Mouse (Mus musculus): ENCODE results near the gene Cdh16. TPM values are rescaled to one million over a fixed set of nuclear protein-coding genes. Genes with fewer than 3 reads are reported as not detected.
A peak's percentile ranks its signal among the peaks of the same experiment; 100 is the strongest.
"Not testable (repeated sequence)": the region's sequence is repeated elsewhere in the genome, so short reads cannot be mapped to it uniquely, and the experiment has no call there.

Gene Cdh16
- 10 to 100 TPM in 1 of 2 experiments, 1 to 10 TPM in 1; 2.1 to 83.8 TPM for total RNA-seq (2021)
- long read RNA-seq, experiment 1, result 0 reads
- long read RNA-seq, experiment 2, transcript Cdh16-204 (18 exons, 2,874 nt), result major isoform, 46 of 102 reads
- long read RNA-seq, experiment 2, transcript Cdh16-201 (17 exons, 2,910 nt), result minor isoform, 5 of 102 reads
- long read RNA-seq, experiment 2, partial matches to known transcripts, result 37 of 102 reads
- long read RNA-seq, experiment 2, other reads (novel, unspliced or antisense), result 14 of 102 reads

DNA sequence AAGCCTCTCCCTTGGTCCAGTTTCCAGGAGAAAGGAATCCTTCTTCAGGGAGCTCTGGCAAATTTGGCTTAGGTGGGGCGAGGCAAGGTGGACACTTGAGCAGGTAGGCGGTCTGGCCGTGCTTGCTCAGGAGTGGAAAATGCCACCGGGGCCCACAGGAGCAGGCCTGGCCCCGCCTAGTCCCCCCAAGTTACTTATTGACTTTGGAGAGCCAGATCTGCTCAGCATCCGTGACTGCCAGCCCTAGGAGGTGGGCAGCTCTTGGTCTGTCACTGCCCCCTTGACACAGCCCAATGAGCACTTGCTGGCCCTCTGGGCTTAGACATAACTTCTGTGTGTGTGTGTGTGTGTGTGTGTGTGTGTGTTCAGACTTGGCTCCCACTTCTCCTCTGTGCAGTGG, at the start of gene Cdh16:
Cdh16 (minus strand) TSS at position 236 of the 400 bp plus-strand sequence.
- DNase-seq (ENCODE audit: low spot score in 2 of 2), result no peak

DNA sequence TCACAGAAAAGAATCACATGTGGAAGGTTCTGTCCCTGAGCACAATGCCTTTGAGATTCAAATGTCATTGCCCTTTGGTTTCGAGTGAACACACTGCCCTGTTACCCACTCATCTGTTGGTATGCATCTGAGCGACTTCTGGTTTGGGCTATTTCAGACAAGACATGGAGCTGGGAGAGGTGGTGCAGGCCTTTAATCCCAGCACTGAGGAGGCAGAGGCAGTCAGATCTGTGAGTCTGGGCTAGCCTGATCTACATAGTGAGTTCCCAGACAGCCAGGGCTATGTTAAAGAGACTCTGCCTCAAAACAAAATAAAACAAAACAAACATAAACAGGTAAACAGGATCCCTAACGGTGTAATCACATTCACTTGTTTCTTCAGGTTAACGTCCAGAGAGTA, 31.4 kb upstream of the Cdh16 start:
- DNase-seq (ENCODE audit: low spot score in 2 of 2), result no peak

DNA sequence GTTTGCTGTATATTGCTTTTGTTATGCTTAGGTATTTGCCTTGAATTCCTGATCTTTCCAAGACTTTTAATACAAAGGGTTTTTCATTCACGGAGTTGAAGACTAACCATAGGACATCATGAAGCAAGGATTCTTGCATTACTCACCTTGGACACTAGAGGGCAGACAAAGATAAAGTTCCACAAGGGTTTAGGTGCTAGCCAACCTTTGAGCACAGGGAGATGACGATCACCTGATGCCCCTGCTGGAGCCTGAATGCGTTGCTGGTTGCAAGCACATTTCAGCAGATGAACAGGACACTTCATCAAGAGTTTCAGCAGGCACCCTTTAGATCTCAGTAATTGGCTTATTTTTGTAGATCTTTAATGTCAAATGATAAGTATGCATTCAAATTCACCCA, 30.8 kb upstream of the Cdh16 start:
- DNase-seq (ENCODE audit: low spot score in 2 of 2), result no peak

DNA sequence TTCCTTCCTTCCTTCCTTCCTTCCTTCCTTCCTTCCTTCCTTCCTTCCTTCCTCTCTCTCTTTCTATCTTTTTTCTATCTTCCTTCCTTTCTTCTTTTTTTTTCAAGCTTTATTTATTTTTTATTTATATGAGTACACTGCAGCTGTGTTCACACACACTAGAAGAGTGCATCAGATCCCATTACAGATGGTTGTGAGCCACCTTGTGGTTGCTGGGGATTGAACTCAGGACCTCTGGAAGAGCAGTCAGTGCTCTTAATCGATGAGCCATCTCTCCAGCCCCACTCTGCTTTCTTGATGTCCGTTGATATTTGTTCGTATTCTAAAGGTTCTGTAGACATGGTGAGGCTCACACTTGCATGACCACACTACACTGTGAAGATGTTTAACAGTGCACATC, 20.0 kb upstream of the Cdh16 start:
- not testable (repeated sequence) for DNase-seq (ENCODE audit: low spot score in 2 of 2)

- no peak for DNase-seq (ENCODE audit: low spot score in 2 of 2)
Observed at GRCm38 (mm10) chr8:104642324-104642654, 18.1 kb upstream of the Cdh16 start.

DNA sequence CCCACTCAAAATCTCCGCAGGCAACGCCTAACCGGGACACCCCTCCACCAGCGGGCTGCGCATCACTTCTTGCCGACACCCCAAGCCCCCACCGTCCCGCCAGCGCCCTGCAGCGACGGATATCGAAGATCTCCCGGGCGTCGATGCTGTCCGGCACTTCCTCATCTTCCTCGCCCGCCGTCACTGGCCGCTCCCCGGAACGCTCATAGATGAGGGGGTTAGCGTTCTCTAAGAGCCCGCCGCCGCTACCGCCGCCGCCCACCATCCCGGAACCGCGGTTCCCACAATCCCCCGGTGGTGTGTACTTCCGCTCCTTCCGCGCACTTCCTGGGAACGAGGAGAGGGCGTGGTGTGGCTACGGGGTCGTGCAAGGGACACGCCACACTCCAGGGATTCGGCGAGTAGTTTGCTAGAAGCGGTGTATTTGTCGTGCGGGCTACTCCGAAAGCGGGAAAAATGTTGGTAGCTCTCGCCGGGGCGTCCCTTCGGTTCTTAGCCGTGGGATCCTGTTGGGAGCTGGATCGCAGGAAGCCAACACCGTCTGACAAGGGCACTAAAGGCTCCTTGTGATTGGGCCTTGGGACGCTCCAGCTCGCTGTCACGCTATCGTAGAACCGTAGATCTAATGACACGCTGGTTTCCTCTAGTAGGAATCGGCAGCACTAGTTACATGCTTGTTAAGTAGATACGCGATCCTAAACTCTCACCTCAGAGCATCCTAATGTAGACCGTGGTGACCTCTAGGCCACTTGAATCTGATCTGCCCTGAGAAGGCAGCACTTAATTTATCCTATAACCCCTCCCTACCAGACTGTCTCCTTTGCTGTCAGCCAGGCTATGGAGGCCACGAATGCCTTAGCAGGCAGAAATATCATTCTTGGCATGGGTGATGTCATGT, 17.5 kb upstream of the Cdh16 start, which contains the start of gene Ciao2b:
Ciao2b (minus strand) TSS at position 540 of the 898 bp plus-strand sequence.
- peak; percentile 67 to 76 for DNase-seq (ENCODE audit: low spot score in 2 of 2)

- DNase-seq (ENCODE audit: low spot score in 2 of 2), result peak in 1 of 2 experiments; percentile 2
Observed at GRCm38 (mm10) chr8:104640831-104641370, 16.7 kb upstream of the Cdh16 start.

GRCm38 (mm10) chr8:104640241-104640640, 16.0 kb upstream of the Cdh16 start:
- no peak for DNase-seq (ENCODE audit: low spot score in 2 of 2)

- no peak for DNase-seq (ENCODE audit: low spot score in 2 of 2)
Observed at GRCm38 (mm10) chr8:104638010-104638409, 13.8 kb upstream of the Cdh16 start.

DNA sequence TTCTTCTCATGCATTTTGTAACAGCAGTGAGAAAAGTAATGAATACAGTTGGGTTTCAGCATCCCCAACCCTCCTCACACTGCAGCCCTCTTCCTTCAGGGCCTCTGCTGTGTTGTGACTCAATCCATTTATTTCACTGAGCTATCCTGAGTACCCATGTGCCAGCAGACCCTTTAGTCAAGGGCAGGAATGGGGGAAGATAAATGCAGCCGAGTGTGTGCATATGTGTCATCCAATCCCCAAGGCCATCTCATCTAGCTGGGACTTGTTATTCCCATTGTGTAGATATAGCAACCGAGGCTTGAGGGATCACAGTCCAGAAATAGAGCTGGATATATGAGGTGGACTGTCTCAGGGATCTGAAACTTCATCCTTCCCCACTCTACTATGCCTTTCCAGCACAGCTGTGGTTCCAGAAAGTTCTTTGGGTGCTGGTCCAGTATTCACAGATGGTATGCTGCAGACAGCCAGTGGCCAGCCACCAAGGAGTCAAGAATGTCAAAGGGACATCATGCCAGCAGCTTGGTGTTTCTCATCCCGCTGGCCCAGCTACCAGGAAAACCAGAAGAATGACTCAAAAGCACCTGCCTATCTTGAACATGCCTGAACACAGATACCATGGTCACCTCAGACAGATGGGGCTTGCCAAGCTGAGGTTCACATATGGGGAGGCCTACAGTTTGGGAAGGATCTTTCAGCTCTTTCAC, 11.0 kb upstream of the Cdh16 start:
- no peak for DNase-seq (ENCODE audit: low spot score in 2 of 2)

DNA sequence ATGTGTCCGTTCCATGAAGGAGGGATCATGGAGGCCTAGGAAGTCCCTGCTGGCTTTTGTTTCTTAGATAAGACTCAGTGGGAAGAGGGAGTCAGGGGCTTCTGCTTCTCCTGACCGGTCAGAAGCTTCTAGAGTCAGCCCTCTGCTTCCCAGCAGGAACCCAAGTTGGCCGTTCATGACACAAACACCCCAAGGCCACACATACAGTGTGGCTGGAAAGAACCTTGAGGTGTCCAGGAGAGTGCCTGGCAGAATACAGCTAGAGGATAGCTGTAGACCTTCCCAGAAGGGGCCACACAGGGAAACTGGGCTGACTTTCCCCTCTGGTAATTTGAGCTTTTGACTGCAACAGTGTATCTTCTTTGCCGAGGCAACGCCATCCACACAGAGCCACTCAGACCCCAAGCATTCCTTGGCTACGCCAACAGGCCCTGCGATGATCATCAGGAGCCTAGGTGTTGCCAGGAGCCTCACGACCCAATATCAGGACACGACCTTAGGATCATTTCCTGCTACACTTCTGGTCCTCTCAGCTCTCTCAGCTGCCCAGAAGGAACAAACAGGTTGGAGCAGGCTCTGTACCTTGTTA, 9.1 kb upstream of the Cdh16 start:
- DNase-seq (ENCODE audit: low spot score in 2 of 2), result no peak

DNA sequence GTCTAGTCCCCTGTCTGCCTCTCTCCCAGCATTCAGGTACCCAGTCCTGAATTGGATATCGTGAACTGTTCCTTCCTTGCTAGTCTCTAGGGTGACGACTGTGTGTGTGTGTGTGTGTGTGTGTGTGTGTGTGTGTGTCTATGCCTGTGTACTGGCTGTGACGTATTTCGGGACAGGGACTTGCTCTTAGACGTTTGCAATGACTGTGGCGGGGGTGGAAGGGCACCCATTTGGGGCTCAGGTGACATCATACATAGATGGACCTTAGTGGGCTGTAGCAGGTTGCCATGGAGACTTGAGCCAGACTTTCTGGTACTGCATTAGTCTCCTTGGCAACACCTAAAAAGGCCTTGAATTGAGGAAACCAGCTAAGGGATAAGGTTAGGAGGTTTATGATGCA, 8.3 kb upstream of the Cdh16 start:
- no peak for DNase-seq (ENCODE audit: low spot score in 2 of 2)

DNA sequence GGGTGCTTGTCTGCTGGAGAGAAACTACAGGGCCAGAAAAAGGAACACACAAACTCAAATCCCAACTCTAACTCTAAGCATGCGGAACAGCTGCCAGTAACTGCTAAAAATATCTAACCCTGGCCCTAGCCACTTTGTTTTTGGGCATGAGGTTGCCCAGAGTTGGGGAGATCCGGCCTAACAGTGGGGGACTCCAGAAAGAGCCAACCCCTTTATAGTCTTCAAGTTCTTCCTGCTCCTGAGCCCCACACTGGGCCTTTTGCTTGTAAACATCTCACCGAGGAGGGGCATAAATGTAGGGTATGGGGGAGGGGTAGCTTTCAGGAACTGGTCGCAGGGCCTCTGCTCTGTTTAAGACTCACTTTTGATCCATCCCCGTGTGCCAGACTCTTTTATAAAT, 7.8 kb upstream of the Cdh16 start:
- DNase-seq (ENCODE audit: low spot score in 2 of 2), result no peak

- no peak for DNase-seq (ENCODE audit: low spot score in 2 of 2)
Observed at GRCm38 (mm10) chr8:104630981-104631663, 6.9 kb upstream of the Cdh16 start, which contains the start of gene Rrad. Gene Rrad (minus strand): TSS chr8:104631327.

- DNase-seq (ENCODE audit: low spot score in 2 of 2), result no peak
Observed at GRCm38 (mm10) chr8:104630574-104630973, 6.4 kb upstream of the Cdh16 start.

DNA sequence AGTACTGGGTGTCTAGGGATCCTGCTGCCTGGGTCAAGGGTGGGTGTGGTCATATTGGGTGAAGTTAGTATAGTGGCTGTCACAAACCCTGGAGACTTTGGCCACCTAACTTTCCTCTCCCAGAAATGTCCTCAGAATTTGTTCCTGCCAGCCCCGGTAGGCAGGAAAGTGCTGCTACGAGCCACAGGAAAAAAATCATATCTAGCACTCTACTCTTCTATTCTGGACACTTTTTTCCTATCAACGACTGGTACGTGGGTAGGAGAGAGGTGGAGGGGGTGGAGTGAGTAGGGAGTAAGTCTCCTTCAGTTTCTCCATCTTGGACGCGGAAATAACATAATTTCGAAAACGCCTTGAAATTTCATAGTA, 5.9 kb upstream of the Cdh16 start:
- no peak for DNase-seq (ENCODE audit: low spot score in 2 of 2)

- DNase-seq (ENCODE audit: low spot score in 2 of 2), result no peak
Observed at GRCm38 (mm10) chr8:104629306-104630110, 5.3 kb upstream of the Cdh16 start.

- no peak for DNase-seq (ENCODE audit: low spot score in 2 of 2)
Observed at GRCm38 (mm10) chr8:104628402-104628801, 4.2 kb upstream of the Cdh16 start.

DNA sequence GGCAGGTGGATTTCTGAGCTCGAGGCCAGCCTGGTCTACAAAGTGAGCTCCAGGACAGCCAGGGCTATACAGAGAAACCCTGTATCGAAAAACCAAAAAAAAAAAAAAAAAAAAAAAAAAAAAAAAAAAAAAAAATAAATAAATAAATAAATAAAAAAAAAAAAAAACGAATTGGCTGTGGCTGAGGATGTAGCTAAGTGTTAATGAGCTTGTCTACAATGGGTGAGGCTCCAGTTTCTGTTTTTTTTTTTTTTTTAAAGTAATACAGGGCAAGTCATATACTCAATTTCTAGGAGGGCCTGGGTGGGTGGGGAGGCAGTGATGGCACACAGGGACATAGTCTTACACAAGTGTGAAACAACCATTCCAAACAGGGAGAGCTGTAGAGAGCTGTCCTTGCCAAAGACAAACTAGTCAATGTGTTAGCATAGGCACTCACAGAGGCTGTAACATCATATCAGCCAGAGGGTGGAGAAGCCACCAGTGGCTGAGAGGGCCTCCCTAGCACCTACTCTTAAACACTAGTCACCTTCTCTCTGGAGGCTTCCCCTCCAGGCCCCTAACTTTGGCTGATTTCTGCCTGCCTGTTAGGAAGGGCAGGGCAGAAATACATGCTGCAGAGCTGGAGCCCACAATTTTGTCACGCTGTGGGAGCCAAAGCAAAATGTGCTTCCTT, 3.0 kb upstream of the Cdh16 start:
- DNase-seq (ENCODE audit: low spot score in 2 of 2), result no peak
